In genomic region chr10:127491128-127491512, GRCm38 (mm10) we compare ENCODE assay signal across 21 mouse cellular contexts. TPM values are rescaled to one million over a fixed set of nuclear protein-coding genes. Genes with fewer than 3 reads are reported as not detected.
DNase-seq lines count a peak whose midpoint lies in the region; ATAC-seq and TF ChIP-seq lines count a peak whose summit lies in the region.
"Had no signal": no experiment of that assay in that cellular context is flagged by ENCODE, and none has a peak within 500 bp of the region (broad histone marks: within the 10 kb centered on the region; RNA-seq: fewer than 3 reads in every experiment).

No protein-coding gene starts in this region.

- ATAC-seq in hindbrain, embryonic 15.5 days (ENCODE audit: low FRiP score, low read depth) = peak; percentile 27; the same call in 1 of the 2 replicates
- peak; percentile 20; the same call in 1 of the 2 replicates for ATAC-seq in neural tube, embryonic 13.5 days (ENCODE audit: low read depth)

- DNase-seq in layer of hippocampus, adult 2 months (ENCODE audit: low spot score in 2 of 2) = no peak
- no peak for DNase-seq in layer of hippocampus, postnatal 25 days (ENCODE audit: extremely low spot score in 1 of 2, low spot score in 1 of 2)
- DNase-seq in cerebellum, postnatal 25 days = peak; percentile 52 to 56
- no peak for DNase-seq in adrenal gland, adult 18-20 months (ENCODE audit: low spot score in 2 of 2)
- DNase-seq in adrenal gland, adult 2 months = no peak
- no peak for DNase-seq in left cerebral cortex, postnatal 10 days (ENCODE audit: extremely low spot score in 1 of 2, low spot score in 2 of 2)
- DNase-seq: heart, adult 2 months; heart, postnatal 10 days; lung, postnatal 14 days; thymus, postnatal 25 days had no signal

- H3K4me2 ChIP-seq in hindbrain, embryonic 15.5 days = no peak overlapping the region
- no peak overlapping the region for H3K4me2 ChIP-seq in neural tube, embryonic 13.5 days
- H3K4me2 ChIP-seq: embryonic facial prominence, embryonic 13.5 days; kidney, embryonic 15.5 days; limb, embryonic 13.5 days; liver, embryonic 15.5 days had no signal

- 47% methylated on average over 8 of the region's 8 CpGs for WGBS in hindbrain, embryonic 15.5 days
- WGBS in neural tube, embryonic 13.5 days = 58% methylated on average over 8 of the region's 8 CpGs

- H3K4me3 ChIP-seq in layer of hippocampus, adult 2 months = no peak overlapping the region
- H3K4me3 ChIP-seq in hindbrain, embryonic 15.5 days = no peak overlapping the region
- no peak overlapping the region for H3K4me3 ChIP-seq in neural tube, embryonic 13.5 days
- H3K4me3 ChIP-seq: embryonic facial prominence, embryonic 13.5 days; forebrain, embryonic 10.5 days; heart, adult 2 months; kidney, embryonic 15.5 days; limb, embryonic 13.5 days; liver, embryonic 15.5 days had no signal

- no peaks in the 10 kb centered on the region for H3K9me3 ChIP-seq in hindbrain, embryonic 15.5 days
- H3K9me3 ChIP-seq in neural tube, embryonic 13.5 days = no peaks in the 10 kb centered on the region
- H3K9me3 ChIP-seq: embryonic facial prominence, embryonic 13.5 days; kidney, embryonic 15.5 days; liver, embryonic 15.5 days had no signal

- H3K27me3 ChIP-seq in hindbrain, embryonic 15.5 days = no peaks in the 10 kb centered on the region
- no peaks in the 10 kb centered on the region for H3K27me3 ChIP-seq in neural tube, embryonic 13.5 days
- H3K27me3 ChIP-seq: embryonic facial prominence, embryonic 13.5 days; kidney, embryonic 15.5 days; limb, embryonic 13.5 days; liver, embryonic 15.5 days had no signal

- H3K4me1 ChIP-seq in hindbrain, embryonic 15.5 days (replicated peaks) = peaks cover 37% of the 10 kb centered on the region
- H3K4me1 ChIP-seq in neural tube, embryonic 13.5 days (replicated peaks) = peaks cover 48% of the 10 kb centered on the region
- H3K4me1 ChIP-seq: limb, embryonic 13.5 days; liver, embryonic 15.5 days had no signal

- H3K9ac ChIP-seq in hindbrain, embryonic 15.5 days = no peak overlapping the region
- H3K9ac ChIP-seq in neural tube, embryonic 13.5 days = peak overlapping the region; percentile 41; the same call in 1 of the 2 replicates
- H3K9ac ChIP-seq: kidney, embryonic 15.5 days; limb, embryonic 13.5 days; liver, embryonic 15.5 days had no signal

- no peak for TF ChIP-seq CTCF in layer of hippocampus, adult 2 months (conservative IDR thresholded peaks at IDR 0.05)

- H3K36me3 ChIP-seq in hindbrain, embryonic 15.5 days = peaks cover 39% of the 10 kb centered on the region
- H3K36me3 ChIP-seq in neural tube, embryonic 13.5 days = peaks cover 79% of the 10 kb centered on the region

- intact Hi-C loops in left cerebral cortex, postnatal 10 days (cut with DNase I) = no loop called here

- peak overlapping the region; percentile 4; the same call in 1 of the 2 replicates for H3K27ac ChIP-seq in layer of hippocampus, adult 2 months
- peak overlapping the region; percentile 75 for H3K27ac ChIP-seq in hindbrain, embryonic 15.5 days (replicated peaks)
- peak overlapping the region; percentile 80 for H3K27ac ChIP-seq in neural tube, embryonic 13.5 days (replicated peaks)
- H3K27ac ChIP-seq: embryonic facial prominence, embryonic 13.5 days; forebrain, embryonic 10.5 days; heart, adult 2 months; kidney, embryonic 15.5 days; limb, embryonic 13.5 days; liver, embryonic 15.5 days; stomach, postnatal 0 days had no signal

RNA-seq across cellular contexts. Expression of gene Stac3, which starts 10.4 kb away (rescaled TPM):
- total RNA-seq in layer of hippocampus, adult 2 months (2021) = 1 to 10 TPM; 2.4 to 8.1 TPM
- 1 to 10 TPM; 2.4 to 4.6 TPM for total RNA-seq in layer of hippocampus, postnatal 25 days (2021)
- 2.5 and 2.9 TPM in 2 replicates for polyA plus RNA-seq in hindbrain, embryonic 15.5 days (2015; fragmentation: Nextera tagmentation; extraction: Ambion mirVana)
- polyA plus RNA-seq in neural tube, embryonic 13.5 days (2015; fragmentation: Nextera tagmentation; extraction: Ambion mirVana) = 2.4 and 3.2 TPM in 2 replicates
- 1 to 10 TPM; 1.1 to 1.9 TPM for total RNA-seq in adrenal gland, adult 18-20 months (2021)
- total RNA-seq in adrenal gland, adult 2 months (2021) = 1 to 10 TPM in 1 of 2 experiments, under 1 TPM in 1; 0.93 to 1.8 TPM
- polyA plus RNA-seq in adrenal gland, adult 2 months (2012; rRNA removed) = 1.5 and 2.5 TPM in 2 replicates
- total RNA-seq in left cerebral cortex, postnatal 10 days (2021) = 1 to 10 TPM; 4.1 to 7.5 TPM
- total RNA-seq: common myeloid progenitor, adult 5-6 weeks; megakaryocyte-erythroid progenitor cell, adult 5-6 weeks had no signal

RNA-seq across cellular contexts. Expression of gene Ndufa4l2, which starts 23.6 kb away (rescaled TPM):
- total RNA-seq in layer of hippocampus, adult 2 months (2021) = 1 to 10 TPM; 3.5 to 3.7 TPM
- 1 to 10 TPM; 4.1 to 6.7 TPM for total RNA-seq in layer of hippocampus, postnatal 25 days (2021)
- 20.7 and 24.4 TPM in 2 replicates for polyA plus RNA-seq in hindbrain, embryonic 15.5 days (2015; fragmentation: Nextera tagmentation; extraction: Ambion mirVana)
- 10.1 and 10.6 TPM in 2 replicates for polyA plus RNA-seq in neural tube, embryonic 13.5 days (2015; fragmentation: Nextera tagmentation; extraction: Ambion mirVana)
- total RNA-seq in adrenal gland, adult 18-20 months (2021) = 10 to 100 TPM; 36.0 to 55.3 TPM
- total RNA-seq in adrenal gland, adult 2 months (2021) = 10 to 100 TPM; 45.8 to 53.5 TPM
- 86.0 and 107 TPM in 2 replicates for polyA plus RNA-seq in adrenal gland, adult 2 months (2012; rRNA removed)
- total RNA-seq in left cerebral cortex, postnatal 10 days (2021) = 1 to 10 TPM; 6.0 to 7.0 TPM
- total RNA-seq: common myeloid progenitor, adult 5-6 weeks; megakaryocyte-erythroid progenitor cell, adult 5-6 weeks had no signal

RNA-seq across cellular contexts. Expression of gene Shmt2, which starts 31.1 kb away (rescaled TPM):
- total RNA-seq in layer of hippocampus, adult 2 months (2021) = 10 to 100 TPM; 25.4 to 27.6 TPM
- total RNA-seq in layer of hippocampus, postnatal 25 days (2021) = 10 to 100 TPM; 29.5 to 31.8 TPM
- polyA plus RNA-seq in hindbrain, embryonic 15.5 days (2015; fragmentation: Nextera tagmentation; extraction: Ambion mirVana) = 56.2 and 64.8 TPM in 2 replicates
- polyA plus RNA-seq in neural tube, embryonic 13.5 days (2015; fragmentation: Nextera tagmentation; extraction: Ambion mirVana) = 52.4 and 53.0 TPM in 2 replicates
- total RNA-seq in adrenal gland, adult 18-20 months (2021) = 10 to 100 TPM; 38.6 to 46.5 TPM
- 10 to 100 TPM; 43.3 to 48.8 TPM for total RNA-seq in adrenal gland, adult 2 months (2021)
- polyA plus RNA-seq in adrenal gland, adult 2 months (2012; rRNA removed) = 84.2 and 106 TPM in 2 replicates
- 10 to 100 TPM; 28.3 to 32.8 TPM for total RNA-seq in left cerebral cortex, postnatal 10 days (2021)

RNA-seq across cellular contexts. Expression of gene Nxph4, which starts 43.2 kb away (rescaled TPM):
- total RNA-seq in layer of hippocampus, adult 2 months (2021) = 1 to 10 TPM; 1.2 to 1.6 TPM
- total RNA-seq in layer of hippocampus, postnatal 25 days (2021) = 1 to 10 TPM; 1.9 to 2.1 TPM
- polyA plus RNA-seq in hindbrain, embryonic 15.5 days (2015; fragmentation: Nextera tagmentation; extraction: Ambion mirVana) = 161 and 194 TPM in 2 replicates
- polyA plus RNA-seq in neural tube, embryonic 13.5 days (2015; fragmentation: Nextera tagmentation; extraction: Ambion mirVana) = 128 and 133 TPM in 2 replicates
- 10 to 100 TPM in 1 of 2 experiments, 1 to 10 TPM in 1; 6.9 to 12.6 TPM for total RNA-seq in adrenal gland, adult 18-20 months (2021)
- total RNA-seq in adrenal gland, adult 2 months (2021) = 10 to 100 TPM in 1 of 2 experiments, 1 to 10 TPM in 1; 5.0 to 11.7 TPM
- polyA plus RNA-seq in adrenal gland, adult 2 months (2012; rRNA removed) = 7.4 and 7.8 TPM in 2 replicates
- 1 to 10 TPM; 5.8 to 8.5 TPM for total RNA-seq in left cerebral cortex, postnatal 10 days (2021)
- total RNA-seq: common myeloid progenitor, adult 5-6 weeks; megakaryocyte-erythroid progenitor cell, adult 5-6 weeks had no signal
- polyA plus RNA-seq: liver, embryonic 15.5 days; spleen, adult 2 months had no signal

Comparison
In these comparisons a context has a peak if more than half of its experiments do, and no peak if none do; other contexts are left out.
1. DNase-seq: peak in cerebellum, postnatal 25 days (2 of 2); none in layer of hippocampus, adult 2 months (0 of 2), layer of hippocampus, postnatal 25 days (0 of 2), adrenal gland, adult 18-20 months (0 of 2), adrenal gland, adult 2 months (single experiment) and left cerebral cortex, postnatal 10 days (0 of 2).
2. H3K27ac ChIP-seq: peak in every context shown above with its lines; median percentile 80 in neural tube, embryonic 13.5 days; 75 in hindbrain, embryonic 15.5 days; 4 in layer of hippocampus, adult 2 months.
3. RNA of gene Ndufa4l2, which starts 23.6 kb away (total RNA-seq): 36.0 to 55.3 TPM in adrenal gland, adult 18-20 months and 45.8 to 53.5 TPM in adrenal gland, adult 2 months; 6.0 to 7.0 TPM in left cerebral cortex, postnatal 10 days, 4.1 to 6.7 TPM in layer of hippocampus, postnatal 25 days and 3.5 to 3.7 TPM in layer of hippocampus, adult 2 months; every median in the first group is over 4 times any median in the second.